Mouse (Mus musculus): ENCODE results near the gene Herc1.

DNA sequence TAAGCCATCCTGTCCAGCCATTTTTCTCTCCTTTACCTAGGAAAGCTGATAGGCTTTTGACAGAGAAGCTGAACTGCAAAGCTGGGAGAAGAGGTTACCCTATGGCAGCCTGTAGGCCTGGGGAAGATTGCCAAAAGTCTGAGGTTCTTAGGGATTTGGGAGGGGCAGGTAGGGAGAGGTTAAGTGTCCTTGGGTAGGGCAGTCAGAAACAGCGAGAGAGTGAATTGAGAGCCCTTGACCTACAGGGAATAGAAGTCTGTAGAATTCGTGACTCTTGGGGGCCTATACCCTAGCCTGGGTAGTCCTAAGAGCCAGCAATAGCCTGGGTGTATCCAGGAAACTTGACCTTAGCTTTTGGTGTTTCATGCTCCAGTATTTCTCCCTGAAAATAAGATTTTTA is 17.9 kb upstream of the Herc1 start:
- no peak for TF ChIP-seq GATA1 (IDR thresholded peaks at IDR 0.05; ENCODE audit: low read length)
- TF ChIP-seq TAL1 (IDR thresholded peaks at IDR 0.05; ENCODE audit: low read length) = no peak
